Mouse (Mus musculus): ENCODE results near the gene Itgad. TPM values are rescaled to one million over a fixed set of nuclear protein-coding genes. Genes with fewer than 3 reads are reported as not detected.

Itgad gene
- polyA plus RNA-seq, 1 experiment from 2014 or later: not detected

GRCm38 (mm10) chr7:128236856-128237592, 82.8 kb downstream of the Itgad start, which contains the start of gene Armc5:
Gene Armc5, plus strand, starts transcription at chr7:128237342.
- no peaks in the 10 kb centered on the region for H3K9me3 ChIP-seq
- H3K4me1 ChIP-seq: peaks cover 18% of the 10 kb centered on the region
- ATAC-seq (ENCODE audit: low FRiP score): peak; percentile 34; the same call in 1 of the 2 replicates
- no peaks in the 10 kb centered on the region for H3K27me3 ChIP-seq
- peak within 1 kb of the TSS; percentile 69 for H3K9ac ChIP-seq
- 26% methylated on average over 37 of the region's 37 CpGs for WGBS
- H3K36me3 ChIP-seq (replicated peaks): peaks cover 27% of the 10 kb centered on the region
- H3K27ac ChIP-seq: peak within 1 kb of the TSS; percentile 95
- H3K4me2 ChIP-seq: peak within 1 kb of the TSS; percentile 80
- H3K4me3 ChIP-seq (replicated peaks): peak within 1 kb of the TSS; percentile 60

- H3K4me3 ChIP-seq (replicated peaks): peak overlapping the region; percentile 60
- no peaks in the 10 kb centered on the region for H3K9me3 ChIP-seq
- under 1% methylated on average over 25 of the region's 25 CpGs for WGBS
- peak overlapping the region; percentile 80 for H3K4me2 ChIP-seq
- peak overlapping the region; percentile 69 for H3K9ac ChIP-seq
- peaks cover 33% of the 10 kb centered on the region for H3K36me3 ChIP-seq (replicated peaks)
- peaks cover 18% of the 10 kb centered on the region for H3K4me1 ChIP-seq
- ATAC-seq (ENCODE audit: low FRiP score): no peak; the same call in 1 of the 2 replicates
- H3K27ac ChIP-seq: peak overlapping the region; percentile 95
- no peaks in the 10 kb centered on the region for H3K27me3 ChIP-seq
Measured at GRCm38 (mm10) chr7:128237593-128237926, 83.4 kb downstream of the Itgad start.

- peaks cover 18% of the 10 kb centered on the region for H3K4me1 ChIP-seq
- H3K9me3 ChIP-seq: no peaks in the 10 kb centered on the region
- H3K36me3 ChIP-seq (replicated peaks): peaks cover 39% of the 10 kb centered on the region
- H3K4me2 ChIP-seq: peak within 1 kb of the TSS; percentile 80
- peak; percentile 91 for ATAC-seq (ENCODE audit: low FRiP score)
- H3K27ac ChIP-seq: peak within 1 kb of the TSS; percentile 95
- WGBS: under 1% methylated on average over 62 of the region's 72 CpGs
- H3K27me3 ChIP-seq: no peaks in the 10 kb centered on the region
- peak within 1 kb of the TSS; percentile 60 for H3K4me3 ChIP-seq (replicated peaks)
- peak within 1 kb of the TSS; percentile 69 for H3K9ac ChIP-seq
Measured at GRCm38 (mm10) chr7:128237927-128238778, 84.0 kb downstream of the Itgad start, which contains the start of gene 9130023H24Rik. Gene 9130023H24Rik, minus strand, starts transcription at chr7:128238031.

GRCm38 (mm10) chr7:128238991-128239390, 84.8 kb downstream of the Itgad start:
- WGBS: 28% methylated on average over 4 of the region's 4 CpGs
- H3K27ac ChIP-seq: peak overlapping the region; percentile 95; the same call in 1 of the 2 replicates
- peaks cover 42% of the 10 kb centered on the region for H3K36me3 ChIP-seq (replicated peaks)
- no peak for ATAC-seq (ENCODE audit: low FRiP score)
- peak overlapping the region; percentile 60 for H3K4me3 ChIP-seq (replicated peaks)
- H3K9me3 ChIP-seq: no peaks in the 10 kb centered on the region
- 0 out of 2 replicates have a peak overlapping the region, but pooled peaks have one; percentile 69 for H3K9ac ChIP-seq
- no peaks in the 10 kb centered on the region for H3K27me3 ChIP-seq
- peaks cover 18% of the 10 kb centered on the region for H3K4me1 ChIP-seq
- H3K4me2 ChIP-seq: peak overlapping the region; percentile 80

- no peak overlapping the region for H3K27ac ChIP-seq
- 95% methylated on average over 27 of the region's 27 CpGs for WGBS
- peaks cover 54% of the 10 kb centered on the region for H3K36me3 ChIP-seq (replicated peaks)
- H3K4me1 ChIP-seq: peaks cover 18% of the 10 kb centered on the region
- peaks cover 8% of the 10 kb centered on the region; the same call in 1 of the 2 replicates for H3K27me3 ChIP-seq
- H3K9me3 ChIP-seq: no peaks in the 10 kb centered on the region
- no peak overlapping the region for H3K4me3 ChIP-seq (replicated peaks)
- H3K9ac ChIP-seq: peak overlapping the region; percentile 21; the same call in 1 of the 2 replicates
- ATAC-seq (ENCODE audit: low FRiP score): no peak
- no peak overlapping the region for H3K4me2 ChIP-seq
Measured at GRCm38 (mm10) chr7:128240131-128240784, 86.1 kb downstream of the Itgad start.

- no peak overlapping the region for H3K4me2 ChIP-seq
Measured at GRCm38 (mm10) chr7:128242331-128242730, 88.2 kb downstream of the Itgad start.

GRCm38 (mm10) chr7:128243921-128244320, 89.7 kb downstream of the Itgad start:
- Histone ChIP-seq H3K4me3 (replicated peaks) (no peak overlapping the region), H3K9ac (peak overlapping the region; percentile 5; the same call in 1 of the 2 replicates), H3K27me3 (peaks cover 31% of the 10 kb centered on the region), H3K27ac (no peak overlapping the region), H3K4me1 (peaks cover 26% of the 10 kb centered on the region), H3K9me3 (no peaks in the 10 kb centered on the region), H3K36me3 (replicated peaks) (peaks cover 48% of the 10 kb centered on the region), H3K4me2 (no peak overlapping the region)
- no peak for ATAC-seq (ENCODE audit: low FRiP score)
- WGBS: 62% methylated on average over 10 of the region's 10 CpGs

More at GRCm38 (mm10) chr7:128242331-128242730, 88.2 kb downstream of the Itgad start:
- peaks cover 20% of the 10 kb centered on the region for H3K27me3 ChIP-seq
- no peak overlapping the region for H3K4me3 ChIP-seq (replicated peaks)
- peaks cover 48% of the 10 kb centered on the region for H3K36me3 ChIP-seq (replicated peaks)
- no peaks in the 10 kb centered on the region for H3K9me3 ChIP-seq
- no peak overlapping the region for H3K27ac ChIP-seq
- peaks cover 26% of the 10 kb centered on the region for H3K4me1 ChIP-seq
- H3K9ac ChIP-seq: no peak overlapping the region
- no peak for ATAC-seq (ENCODE audit: low FRiP score)
- 93% methylated on average over 16 of the region's 16 CpGs for WGBS

- Histone ChIP-seq H3K4me2 (no peak overlapping the region), H3K27ac (no peak overlapping the region), H3K4me3 (replicated peaks) (no peak overlapping the region), H3K4me1 (peaks cover 20% of the 10 kb centered on the region), H3K36me3 (replicated peaks) (peaks cover 48% of the 10 kb centered on the region), H3K9me3 (no peaks in the 10 kb centered on the region), H3K27me3 (peaks cover 35% of the 10 kb centered on the region), H3K9ac (peak overlapping the region; percentile 5; the same call in 1 of the 2 replicates)
- ATAC-seq (ENCODE audit: low FRiP score): no peak
- WGBS: 88% methylated on average over 18 of the region's 18 CpGs
Measured at GRCm38 (mm10) chr7:128244410-128245025, 90.3 kb downstream of the Itgad start.

GRCm38 (mm10) chr7:128245547-128245946, 91.4 kb downstream of the Itgad start:
- H3K36me3 ChIP-seq (replicated peaks): peaks cover 40% of the 10 kb centered on the region
- ATAC-seq (ENCODE audit: low FRiP score): no peak
- H3K9ac ChIP-seq: no peak overlapping the region; the same call in 1 of the 2 replicates
- H3K27me3 ChIP-seq: peaks cover 41% of the 10 kb centered on the region
- H3K4me2 ChIP-seq: no peak overlapping the region
- no peak overlapping the region for H3K4me3 ChIP-seq (replicated peaks)
- peaks cover 19% of the 10 kb centered on the region for H3K4me1 ChIP-seq
- H3K27ac ChIP-seq: no peak overlapping the region
- 88% methylated on average over 4 of the region's 4 CpGs for WGBS
- H3K9me3 ChIP-seq: no peaks in the 10 kb centered on the region

GRCm38 (mm10) chr7:128246496-128247391, 92.6 kb downstream of the Itgad start, which contains the start of gene Tgfb1i1:
Gene Tgfb1i1, plus strand, starts transcription at chr7:128246812.
- Histone ChIP-seq H3K36me3 (replicated peaks) (peaks cover 29% of the 10 kb centered on the region), H3K27me3 (peaks cover 48% of the 10 kb centered on the region), H3K4me3 (replicated peaks) (peak within 1 kb of the TSS; percentile 38), H3K9ac (peak within 1 kb of the TSS; percentile 53), H3K4me2 (peak within 1 kb of the TSS; percentile 61), H3K27ac (peak within 1 kb of the TSS; percentile 54; the same call in 1 of the 2 replicates), H3K9me3 (no peaks in the 10 kb centered on the region), H3K4me1 (peaks cover 19% of the 10 kb centered on the region)
- 3% methylated on average over 27 of the region's 30 CpGs for WGBS
- peak; percentile 56; the same call in 1 of the 2 replicates for ATAC-seq (ENCODE audit: low FRiP score)
